In genomic region chr5:114052246-114052761, GRCm38 (mm10) we compare ENCODE assay signal across 8 mouse cellular contexts. TPM values are rescaled to one million over a fixed set of nuclear protein-coding genes. Genes with fewer than 3 reads are reported as not detected.
DNase-seq lines count a peak whose midpoint lies in the region; ATAC-seq and TF ChIP-seq lines count a peak whose summit lies in the region.

No protein-coding gene starts in this region.

- H3K27ac ChIP-seq in intestine, postnatal 0 days (ENCODE audit: low read depth, low read length), result no peak overlapping the region
- H3K27ac ChIP-seq in liver, embryonic 12.5 days, result no peak overlapping the region
- H3K27ac ChIP-seq in neural tube, embryonic 11.5 days (ENCODE audit: low read depth, low read length), result no peak overlapping the region

- H3K9ac ChIP-seq in intestine, postnatal 0 days (ENCODE audit: low read depth, low read length), result no peak overlapping the region
- no peak overlapping the region for H3K9ac ChIP-seq in liver, embryonic 12.5 days
- H3K9ac ChIP-seq in neural tube, embryonic 11.5 days (ENCODE audit: low read length), result no peak overlapping the region

- peak; percentile 81 for DNase-seq in 3T3-L1 (ENCODE audit: low read depth, low spot score)
- peak; percentile 80 for DNase-seq in R1 (ENCODE audit: low read depth, low spot score)
- DNase-seq in cerebellum, postnatal 14 days, result peak; percentile 76 to 82
- peak; percentile 0 for DNase-seq in gonadal fat pad, adult 2 months (ENCODE audit: low read depth)
- peak; percentile 73 for DNase-seq in neural tube, embryonic 11.5 days (ENCODE audit: low spot score)
- peak; percentile 88 for DNase-seq in testis, postnatal 10 days (ENCODE audit: low spot score)

- H3K4me1 ChIP-seq in intestine, postnatal 0 days (replicated peaks; ENCODE audit: control insufficient read depth, insufficient read depth, low read length), result no peaks in the 10 kb centered on the region
- no peaks in the 10 kb centered on the region for H3K4me1 ChIP-seq in liver, embryonic 12.5 days
- H3K4me1 ChIP-seq in neural tube, embryonic 11.5 days (ENCODE audit: control insufficient read depth, insufficient read depth, low read length), result no peaks in the 10 kb centered on the region

- no peak for ATAC-seq in intestine, postnatal 0 days
- ATAC-seq in liver, embryonic 12.5 days, result 0 out of 2 replicates have a peak, but pooled peaks have one; percentile 5
- no peak for ATAC-seq in neural tube, embryonic 11.5 days (ENCODE audit: insufficient read depth, low FRiP score, low TSS enrichment)

- H3K4me3 ChIP-seq in intestine, postnatal 0 days (ENCODE audit: low read depth, low read length), result no peak overlapping the region
- H3K4me3 ChIP-seq in liver, embryonic 12.5 days, result no peak overlapping the region
- no peak overlapping the region for H3K4me3 ChIP-seq in neural tube, embryonic 11.5 days (ENCODE audit: low read depth, low read length)

- no peaks in the 10 kb centered on the region for H3K9me3 ChIP-seq in intestine, postnatal 0 days (ENCODE audit: control insufficient read depth)
- H3K9me3 ChIP-seq in liver, embryonic 12.5 days (replicated peaks), result no peaks in the 10 kb centered on the region
- no peaks in the 10 kb centered on the region for H3K9me3 ChIP-seq in neural tube, embryonic 11.5 days (ENCODE audit: control insufficient read depth, low read length)

- TF ChIP-seq CTCF in intestine, postnatal 0 days (IDR thresholded peaks at IDR 0.05; ENCODE audit: low read depth), result peak; percentile 92

- H3K27me3 ChIP-seq in intestine, postnatal 0 days (replicated peaks; ENCODE audit: control insufficient read depth, insufficient read depth, low read length), result no peaks in the 10 kb centered on the region
- peaks cover 19% of the 10 kb centered on the region for H3K27me3 ChIP-seq in liver, embryonic 12.5 days (replicated peaks)
- no peaks in the 10 kb centered on the region for H3K27me3 ChIP-seq in neural tube, embryonic 11.5 days (ENCODE audit: control insufficient read depth, insufficient read depth, low read length)

- 23% methylated on average over 9 of the region's 9 CpGs for WGBS in intestine, postnatal 0 days
- 24% methylated on average over 9 of the region's 9 CpGs for WGBS in liver, embryonic 12.5 days (ENCODE audit: insufficient replicate concordance)
- WGBS in neural tube, embryonic 11.5 days, result 30% methylated on average over 9 of the region's 9 CpGs

- no peaks in the 10 kb centered on the region for H3K36me3 ChIP-seq in intestine, postnatal 0 days (ENCODE audit: control insufficient read depth, insufficient read depth)
- H3K36me3 ChIP-seq in liver, embryonic 12.5 days, result no peaks in the 10 kb centered on the region
- no peaks in the 10 kb centered on the region for H3K36me3 ChIP-seq in neural tube, embryonic 11.5 days (ENCODE audit: control insufficient read depth, insufficient read depth, low read length)

- peak overlapping the region; percentile 28; the same call in 1 of the 2 replicates for H3K4me2 ChIP-seq in intestine, postnatal 0 days (replicated peaks; ENCODE audit: low read depth)
- H3K4me2 ChIP-seq in liver, embryonic 12.5 days, result no peak overlapping the region; the same call in 1 of the 2 replicates
- no peak overlapping the region for H3K4me2 ChIP-seq in neural tube, embryonic 11.5 days (ENCODE audit: low read depth)

RNA-seq across cellular contexts. Expression of gene Usp30, which starts 13.0 kb away (rescaled TPM):
- polyA plus RNA-seq in gonadal fat pad, adult 2 months (2012; rRNA removed), result 32.8 and 35.0 TPM in 2 replicates
- 5.5 and 5.8 TPM in 2 replicates for polyA plus RNA-seq in intestine, postnatal 0 days (2015; fragmentation: Nextera tagmentation; extraction: Ambion mirVana)
- polyA plus RNA-seq in liver, embryonic 12.5 days (2016; fragmentation: Nextera tagmentation; extraction: Ambion mirVana), result 5.0 and 5.2 TPM in 2 replicates
- polyA plus RNA-seq in neural tube, embryonic 11.5 days (2014; fragmentation: Nextera tagmentation; extraction: Ambion mirVana), result 12.7 and 14.5 TPM in 2 replicates

RNA-seq across cellular contexts. Expression of gene Svop, which starts 39.1 kb away (rescaled TPM):
- polyA plus RNA-seq in gonadal fat pad, adult 2 months (2012; rRNA removed), result 0.15 TPM in 2 replicates
- polyA plus RNA-seq in intestine, postnatal 0 days (2015; fragmentation: Nextera tagmentation; extraction: Ambion mirVana), result 1.4 and 1.5 TPM in 2 replicates
- not detected in 2 replicates for polyA plus RNA-seq in liver, embryonic 12.5 days (2016; fragmentation: Nextera tagmentation; extraction: Ambion mirVana)
- polyA plus RNA-seq in neural tube, embryonic 11.5 days (2014; fragmentation: Nextera tagmentation; extraction: Ambion mirVana), result 27.3 and 32.9 TPM in 2 replicates

RNA-seq across cellular contexts. Expression of gene Dao, which starts 48.8 kb away (rescaled TPM):
- 13.0 and 16.6 TPM in 2 replicates for polyA plus RNA-seq in gonadal fat pad, adult 2 months (2012; rRNA removed)
- polyA plus RNA-seq in intestine, postnatal 0 days (2015; fragmentation: Nextera tagmentation; extraction: Ambion mirVana), result 18.2 and 23.2 TPM in 2 replicates
- polyA plus RNA-seq in liver, embryonic 12.5 days (2016; fragmentation: Nextera tagmentation; extraction: Ambion mirVana), result not detected in 2 replicates
- not detected in 2 replicates for polyA plus RNA-seq in neural tube, embryonic 11.5 days (2014; fragmentation: Nextera tagmentation; extraction: Ambion mirVana)

RNA-seq across cellular contexts. Expression of gene Ssh1, which starts 58.6 kb away (rescaled TPM):
- polyA plus RNA-seq in gonadal fat pad, adult 2 months (2012; rRNA removed), result 11.9 and 14.0 TPM in 2 replicates
- 5.1 TPM in 2 replicates for polyA plus RNA-seq in intestine, postnatal 0 days (2015; fragmentation: Nextera tagmentation; extraction: Ambion mirVana)
- polyA plus RNA-seq in liver, embryonic 12.5 days (2016; fragmentation: Nextera tagmentation; extraction: Ambion mirVana), result 8.9 and 10.9 TPM in 2 replicates
- polyA plus RNA-seq in neural tube, embryonic 11.5 days (2014; fragmentation: Nextera tagmentation; extraction: Ambion mirVana), result 23.9 and 24.5 TPM in 2 replicates

Comparison
In these comparisons a context has a peak if more than half of its experiments do, and no peak if none do; other contexts are left out.
1. DNase-seq: peak in every context shown above with its lines; median percentile 88 in testis, postnatal 10 days; 81 in 3T3-L1; 80 in R1; 79 in cerebellum, postnatal 14 days; 73 in neural tube, embryonic 11.5 days; 0 in gonadal fat pad, adult 2 months.
2. RNA of gene Svop, which starts 39.1 kb away (polyA plus RNA-seq): 27.3 to 32.9 TPM in neural tube, embryonic 11.5 days; 1.4 to 1.5 TPM in intestine, postnatal 0 days, 0.15 TPM in gonadal fat pad, adult 2 months and not detected in liver, embryonic 12.5 days; every median in the first group is over 10 times any median in the second.
3. RNA of gene Dao, which starts 48.8 kb away (polyA plus RNA-seq): 18.2 to 23.2 TPM in intestine, postnatal 0 days and 13.0 to 16.6 TPM in gonadal fat pad, adult 2 months; not detected in neural tube, embryonic 11.5 days and not detected in liver, embryonic 12.5 days; every median in the first group is over 10 times any median in the second.